Mouse (Mus musculus) right cerebral cortex, adult 2 months (tissue): ENCODE measurements at regions not wholly inside any gene's neighbourhood (a gene's known extent, or its start where the extent isn't known, plus 50 kb on each side); places are given as distances from the start of the nearest gene placed in this dataset.

Source experiments
- DNase-seq, 2 experiments: peaks; one replicate each; pipeline ENCODE4 v3.0.0; 2021 to 2022; ENCODE audit warnings: low spot score in 2 of 2

DNA sequence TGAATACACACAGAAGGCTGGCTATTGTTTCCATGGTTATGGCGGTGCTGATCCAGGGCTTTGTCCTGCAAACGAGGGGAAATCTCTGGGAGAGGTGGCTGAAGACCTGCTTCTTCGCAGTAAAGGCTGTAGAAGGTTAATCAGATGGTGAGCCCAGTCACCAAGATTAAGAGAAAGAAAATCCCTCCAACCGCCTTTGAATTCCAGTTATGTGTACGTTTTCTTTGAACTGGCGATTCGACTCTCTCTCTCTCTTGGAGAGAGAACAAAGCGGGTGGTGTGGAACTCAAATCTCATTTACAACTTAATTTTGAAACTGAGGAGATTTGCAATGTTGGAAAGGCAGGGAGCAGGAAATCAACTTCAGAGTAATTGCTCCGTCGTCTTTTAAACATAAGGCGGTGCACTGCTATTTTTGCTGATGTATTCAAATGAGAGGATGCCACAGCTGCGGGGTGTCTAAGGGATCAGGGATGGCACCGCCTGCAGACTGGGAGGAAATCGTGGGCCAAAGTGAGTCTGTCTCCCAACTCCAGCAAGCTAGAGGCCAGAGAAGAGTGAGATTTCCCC is 232.7 kb downstream of the Mycn start:
- peak; percentile 45 to 46 for DNase-seq

DNA sequence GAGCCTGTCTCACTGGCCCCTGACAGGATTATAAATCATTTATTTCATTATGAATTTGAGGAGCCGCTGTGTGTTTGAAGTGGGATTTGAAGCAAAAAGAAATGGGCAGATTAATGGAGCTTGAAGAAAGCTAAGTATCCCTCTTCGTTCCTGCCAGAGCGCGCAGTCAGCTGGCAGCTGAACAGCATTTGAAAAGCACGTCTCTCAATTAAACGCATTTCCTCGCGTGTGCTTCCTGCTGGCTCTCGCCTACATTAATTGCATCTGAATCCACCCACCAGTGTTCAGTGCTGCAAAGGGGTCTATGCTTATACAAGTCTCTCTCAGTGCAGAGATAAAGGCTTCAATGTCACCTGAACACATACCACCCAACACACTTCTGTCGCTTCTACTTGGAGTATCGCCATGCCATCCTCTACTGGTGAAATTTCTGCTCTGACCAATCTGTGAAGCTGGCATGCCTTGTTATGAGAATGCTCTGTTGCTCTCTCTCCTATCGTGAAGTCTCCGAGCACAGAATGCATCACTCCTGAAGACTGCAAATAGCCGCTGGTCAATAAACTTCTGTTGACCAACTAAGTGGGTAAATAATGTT is 235.3 kb downstream of the Mycn start:
- no peak for DNase-seq

DNA sequence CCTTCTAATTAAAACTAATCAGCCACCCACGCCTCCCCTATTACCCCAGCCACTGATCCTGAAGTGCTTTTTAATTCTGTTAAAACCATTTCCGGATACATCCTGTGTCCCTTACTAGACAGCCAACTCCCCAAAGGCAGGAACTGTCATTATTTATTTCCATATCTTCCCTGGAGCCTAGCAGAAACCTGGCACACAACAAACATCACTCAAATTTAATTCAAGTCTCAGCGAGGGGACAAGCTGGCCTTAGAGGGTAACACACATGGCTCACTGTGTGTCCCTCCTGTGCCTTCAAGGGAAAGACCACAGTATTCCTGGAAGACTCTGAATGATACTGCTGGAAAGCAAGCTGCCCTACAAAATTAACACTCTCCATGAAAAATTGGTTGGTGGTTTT is 240.0 kb downstream of the Mycn start:
- DNase-seq, result no peak

GRCm38 (mm10) chr12:12701060-12701667 is 240.6 kb downstream of the Mycn start:
- no peak for DNase-seq

DNA sequence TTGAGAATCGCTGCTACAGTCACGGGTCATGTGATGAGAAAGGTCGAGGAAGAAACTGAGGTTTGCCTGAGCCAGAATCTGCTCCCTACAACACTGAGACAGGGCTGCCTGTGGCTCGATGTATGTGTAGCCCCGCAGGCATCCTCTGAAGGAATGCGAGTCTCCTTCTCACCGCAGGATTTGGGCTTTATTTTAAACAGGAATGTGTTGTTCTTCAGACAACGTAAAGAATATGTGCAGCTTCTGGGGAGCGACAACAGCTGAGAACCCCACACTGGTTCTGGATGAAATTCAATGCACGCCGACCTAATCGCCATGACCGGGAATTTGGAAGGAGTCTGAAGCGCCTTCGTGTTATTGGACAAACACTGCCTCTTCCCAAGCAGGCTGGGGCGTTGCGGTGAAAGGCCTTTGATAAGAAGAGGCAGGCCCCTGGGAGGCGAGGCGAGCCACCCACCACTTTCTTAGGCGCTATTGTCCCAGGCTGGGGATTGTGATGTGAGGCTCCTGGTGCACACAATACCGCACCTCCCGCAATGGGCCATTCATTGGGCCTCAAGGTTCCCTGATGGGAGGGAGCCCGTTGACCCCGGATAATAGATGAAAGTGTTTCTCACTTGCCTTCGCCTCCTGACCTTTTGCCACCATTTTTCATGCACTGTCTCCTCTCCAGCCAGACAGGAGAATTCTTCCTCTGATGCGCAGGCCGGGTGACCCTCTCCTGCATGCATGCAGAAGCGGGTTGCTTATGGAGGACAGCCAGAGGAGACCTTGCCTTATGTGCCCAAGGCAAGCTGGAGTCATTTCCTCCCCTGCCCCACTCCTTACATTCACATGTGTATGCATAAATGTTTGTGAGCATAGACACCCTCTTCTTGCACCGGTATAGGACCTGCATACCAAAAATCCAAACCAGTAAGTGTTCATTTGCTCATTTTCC is 247.6 kb downstream of the Mycn start:
- no peak for DNase-seq

DNA sequence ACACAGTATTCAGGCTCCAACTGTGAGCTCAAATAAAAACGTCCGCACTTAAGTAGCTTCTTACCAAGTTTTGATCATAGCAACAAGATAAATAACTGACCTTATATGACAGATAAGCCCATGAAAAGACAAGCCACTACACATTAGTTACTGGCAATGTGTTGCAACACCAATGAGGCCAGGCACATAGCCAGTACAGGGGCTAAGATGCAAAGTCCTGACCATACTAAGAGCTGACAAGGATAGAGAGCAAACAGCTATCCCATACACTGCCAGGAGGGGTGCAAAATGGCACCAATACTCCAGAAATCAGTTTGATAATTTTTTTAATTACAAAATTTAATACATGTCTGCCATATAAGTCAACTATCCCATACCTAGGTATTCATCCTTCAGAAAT is 254.3 kb downstream of the Mycn start:
- DNase-seq, result no peak

DNA sequence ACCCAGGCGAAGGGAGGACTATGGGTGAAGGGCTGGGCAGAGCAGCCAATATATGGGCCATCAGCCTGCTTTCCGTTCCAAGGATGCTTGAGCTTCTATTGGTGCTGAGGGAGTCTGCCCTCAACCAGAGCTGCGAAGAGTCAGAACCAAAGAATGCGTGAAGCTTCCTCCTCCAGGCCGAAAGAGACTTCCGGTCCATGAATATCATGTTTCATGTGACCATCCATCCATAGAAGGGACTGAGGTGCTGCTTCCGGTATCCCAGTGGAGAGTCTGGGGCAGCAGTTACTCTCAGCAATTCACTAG is 256.5 kb downstream of the Mycn start:
- DNase-seq, result no peak

DNA sequence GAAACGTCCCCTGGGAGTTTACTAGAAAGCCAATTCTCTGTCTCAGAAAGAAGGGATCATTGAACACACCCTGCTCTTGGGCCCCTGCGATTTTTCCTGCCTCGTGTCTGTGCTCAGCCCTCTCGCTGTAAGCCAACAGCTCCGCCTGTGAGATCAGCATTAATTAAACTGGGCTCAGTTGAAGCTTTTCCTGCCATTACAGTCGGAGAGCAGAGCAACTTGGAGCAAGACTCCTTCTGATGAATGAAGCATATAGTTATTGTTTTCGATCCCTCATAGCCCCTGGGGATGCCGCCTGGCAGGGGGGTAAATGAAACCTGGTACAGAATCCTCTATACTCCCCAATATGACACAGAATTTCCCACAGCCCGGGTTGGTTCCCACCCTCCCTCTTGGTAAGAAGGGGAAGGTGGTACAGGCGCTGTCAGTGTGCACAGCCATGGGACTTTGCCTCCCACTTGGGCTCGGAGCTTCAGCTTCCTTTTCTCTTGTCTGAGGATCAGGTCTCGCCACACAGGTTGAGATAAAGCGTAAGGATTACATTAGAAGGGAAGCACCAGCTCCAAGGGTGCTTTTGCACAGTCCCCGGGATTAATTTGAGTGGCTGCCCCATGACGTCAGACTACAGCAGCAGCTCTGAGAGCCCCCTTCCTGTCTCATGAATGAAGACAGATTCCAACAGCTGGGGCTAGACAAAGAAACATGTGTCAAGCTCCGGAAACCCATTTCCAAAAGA is 257.1 kb downstream of the Mycn start:
- DNase-seq, result peak in 1 of 2 experiments; percentile 10

GRCm38 (mm10) chr12:12683733-12684470 is 257.8 kb downstream of the Mycn start:
- peak; percentile 24 for DNase-seq

DNA sequence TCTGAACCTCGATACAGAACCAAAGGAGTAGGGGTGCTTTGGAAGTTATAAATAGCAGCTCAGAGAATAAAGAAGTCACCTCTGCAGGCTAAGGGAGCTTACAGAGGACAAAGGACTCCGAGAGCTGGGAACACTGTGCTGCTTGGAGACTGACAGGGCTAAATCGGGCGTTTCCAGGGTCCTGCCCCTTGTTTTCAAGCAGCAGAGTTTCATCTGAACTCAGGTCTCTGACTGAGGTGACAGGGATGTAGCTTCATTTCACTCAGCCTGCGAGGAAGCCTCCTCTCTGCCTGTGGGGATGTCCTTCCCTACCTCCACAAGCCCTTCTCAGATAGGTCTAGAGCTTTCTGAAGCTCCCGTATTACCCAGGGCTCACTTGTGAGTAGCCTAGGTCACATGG is 260.6 kb downstream of the Mycn start:
- no peak for DNase-seq

- DNase-seq, result peak; percentile 53 to 63
These were observed 261.3 kb downstream of the Mycn start for GRCm38 (mm10) chr12:12680371-12680921.

GRCm38 (mm10) chr12:12676676-12677075 is 265.0 kb downstream of the Mycn start:
- peak; percentile 26 to 34 for DNase-seq

GRCm38 (mm10) chr12:12669931-12670330 is 271.8 kb downstream of the Mycn start:
- no peak for DNase-seq

DNA sequence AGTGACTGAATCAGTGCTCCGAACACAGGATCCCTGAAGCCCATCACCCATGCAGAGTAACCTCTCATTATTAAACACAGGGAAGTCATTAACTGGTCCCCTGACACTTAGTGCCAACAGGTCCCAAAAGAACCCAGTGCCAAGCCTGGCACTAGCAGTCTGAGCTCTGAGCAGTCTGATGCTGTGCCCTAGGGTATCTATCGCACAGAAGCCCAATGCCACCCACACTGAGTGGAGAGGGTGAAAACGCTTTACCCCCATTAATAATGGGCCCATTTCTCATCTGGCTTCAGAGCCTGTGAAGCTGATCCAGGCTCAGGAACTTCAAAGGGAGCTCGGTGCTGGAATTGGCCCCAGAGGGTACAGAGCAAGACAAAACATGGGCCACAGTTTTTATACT is 272.8 kb downstream of the Mycn start:
- DNase-seq, result no peak

- no peak for DNase-seq
These were observed 286.1 kb downstream of the Mycn start for GRCm38 (mm10) chr12:12655611-12656010.

DNA sequence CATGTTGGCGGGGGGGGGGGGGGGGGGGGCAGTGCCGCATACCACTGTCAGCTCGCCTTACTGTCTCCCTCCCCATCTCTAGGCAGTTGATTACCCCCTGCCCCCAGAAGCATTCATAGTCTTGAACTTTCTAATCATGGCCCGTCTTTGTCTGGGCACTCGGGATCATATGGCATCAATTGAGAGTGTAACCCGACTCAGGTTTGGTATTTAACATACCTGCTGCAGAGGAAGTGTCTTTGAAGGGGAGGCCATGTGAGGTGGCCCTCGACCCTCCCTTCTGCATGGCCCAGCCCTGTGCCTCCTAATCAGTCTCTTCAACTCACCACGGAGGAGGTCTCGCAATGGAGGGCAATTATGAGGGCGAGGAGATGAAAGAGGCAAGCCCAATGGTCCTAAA is 286.5 kb downstream of the Mycn start:
- DNase-seq, result no peak

DNA sequence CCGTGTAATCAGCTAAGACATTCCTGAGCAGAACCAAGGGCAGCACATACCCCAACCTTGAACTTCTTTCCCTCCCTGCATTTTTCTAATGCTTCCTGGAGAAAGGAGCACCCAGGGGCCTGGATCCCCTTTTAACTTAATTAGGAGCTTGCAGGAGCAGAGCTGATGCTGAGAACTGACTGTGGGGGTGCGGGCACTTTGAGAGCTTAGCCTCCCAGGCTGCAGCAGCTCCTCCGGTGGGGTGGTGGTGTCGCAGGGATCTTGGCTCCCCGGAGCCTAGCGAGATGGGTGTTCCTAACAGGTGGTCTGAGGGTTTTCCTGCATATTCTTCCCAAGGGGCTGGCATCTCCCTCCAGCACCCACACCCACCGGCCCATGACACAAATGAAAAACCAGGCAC is 289.4 kb downstream of the Mycn start:
- no peak for DNase-seq

GRCm38 (mm10) chr12:12650309-12650708 is 291.4 kb downstream of the Mycn start:
- DNase-seq, result no peak

DNA sequence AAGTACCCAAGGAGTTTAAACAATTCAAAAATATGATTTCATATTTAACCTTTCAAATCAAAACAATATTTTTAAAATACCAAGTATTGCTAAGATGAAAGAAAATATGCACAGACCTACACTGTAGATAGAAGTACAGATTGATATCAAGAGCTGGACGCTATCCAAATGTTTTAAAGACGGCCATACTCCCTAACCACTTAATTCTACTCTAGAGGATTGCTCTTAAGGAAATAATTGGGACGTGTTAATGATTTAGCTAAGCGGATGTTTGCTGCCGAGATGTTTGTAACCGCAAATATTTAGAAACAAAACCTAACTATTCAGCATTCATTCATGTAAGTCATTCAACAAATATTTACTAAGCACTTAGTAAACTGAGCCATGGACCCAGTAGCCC is 294.2 kb downstream of the Mycn start:
- no peak for DNase-seq

- no peak for DNase-seq
These were observed 296.5 kb downstream of the Mycn start for GRCm38 (mm10) chr12:12645183-12645582.
